In the genomic region with DNA sequence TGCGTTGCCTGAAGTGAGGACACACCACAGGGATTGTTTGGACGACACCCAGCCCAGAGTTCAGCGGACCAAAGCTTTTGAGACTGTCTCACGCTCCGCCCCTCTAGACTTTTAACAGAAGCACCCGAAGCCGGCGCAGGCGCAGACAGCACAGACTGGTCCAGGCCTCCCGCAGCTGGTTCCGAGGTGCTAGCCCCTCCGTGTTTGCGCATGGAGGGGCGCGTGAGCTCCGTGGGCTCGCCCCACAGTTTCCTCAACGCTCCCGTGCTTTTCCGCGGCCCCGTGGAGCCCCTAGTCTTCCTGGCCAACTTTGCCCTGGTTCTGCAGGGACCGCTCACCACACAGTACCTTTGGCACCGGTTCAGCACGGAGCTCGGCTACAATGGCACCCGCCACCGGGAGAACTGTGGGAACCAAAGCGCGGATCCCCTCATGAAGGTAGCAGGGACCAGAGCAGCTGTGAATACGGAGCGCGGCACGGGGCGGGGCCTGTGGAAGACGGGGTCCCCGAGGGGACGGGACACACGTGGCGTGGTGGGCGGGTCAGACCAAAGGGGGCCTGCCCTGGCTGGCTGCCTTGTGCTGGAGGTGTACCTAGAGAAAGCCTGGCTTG, we compare ENCODE assay signal across 8 mouse cellular contexts. TPM values are rescaled to one million over a fixed set of nuclear protein-coding genes. Genes with fewer than 3 reads are reported as not detected.
DNase-seq lines count a peak whose midpoint lies in the region; ATAC-seq and TF ChIP-seq lines count a peak whose summit lies in the region.

Slc46a1 (plus strand) TSS at position 130 of the 613 bp plus-strand sequence.

- no peaks in the 10 kb centered on the region for H3K27me3 ChIP-seq in hindbrain, embryonic 16.5 days (replicated peaks; ENCODE audit: control insufficient read depth, insufficient read depth, low read length)

- peak within 1 kb of the TSS; percentile 87 for H3K9ac ChIP-seq in hindbrain, embryonic 16.5 days (ENCODE audit: low read depth, low read length)

- peak; percentile 91 for ATAC-seq in hindbrain, embryonic 16.5 days

- DNase-seq in T-cell, adult 2 months (ENCODE audit: low spot score) = peak; percentile 62
- DNase-seq in cerebellum, postnatal 4 days (ENCODE audit: low spot score in 2 of 2) = peak; percentile 58 to 75
- peak; percentile 90 for DNase-seq in gastrocnemius, adult 2 months
- peak; percentile 77 for DNase-seq in left cerebral cortex, adult 18-20 months (ENCODE audit: low spot score in 2 of 2)
- DNase-seq in lung, postnatal 4 days = peak; percentile 84 to 90
- peak; percentile 84 for DNase-seq in right cerebral cortex, adult 18-20 months
- peak; percentile 62 for DNase-seq in urinary bladder, adult 2 months (ENCODE audit: low spot score)

- H3K4me3 ChIP-seq in gastrocnemius, adult 2 months = peak within 1 kb of the TSS; percentile 75
- H3K4me3 ChIP-seq in hindbrain, embryonic 16.5 days (ENCODE audit: low read length) = peak within 1 kb of the TSS; percentile 74

- WGBS in hindbrain, embryonic 16.5 days = under 1% methylated on average over 41 of the region's 41 CpGs

- peak within 1 kb of the TSS; percentile 87 for H3K27ac ChIP-seq in gastrocnemius, adult 2 months
- H3K27ac ChIP-seq in hindbrain, embryonic 16.5 days (ENCODE audit: low read depth, low read length) = peak within 1 kb of the TSS; percentile 89

- peaks cover 16% of the 10 kb centered on the region for H3K4me1 ChIP-seq in hindbrain, embryonic 16.5 days (ENCODE audit: control insufficient read depth, insufficient read depth, low read depth, low read length)

- no peaks in the 10 kb centered on the region for H3K9me3 ChIP-seq in hindbrain, embryonic 16.5 days (ENCODE audit: control insufficient read depth, low read length)

- TF ChIP-seq CTCF in gastrocnemius, adult 2 months (IDR thresholded peaks at IDR 0.05) = no peak

- intact Hi-C loops in gastrocnemius, adult 2 months (cut with DNase I) = no loop called here

- H3K36me3 ChIP-seq in hindbrain, embryonic 16.5 days (ENCODE audit: control insufficient read depth, insufficient read depth, low read length) = no peaks in the 10 kb centered on the region

- peak within 1 kb of the TSS; percentile 86 for H3K4me2 ChIP-seq in hindbrain, embryonic 16.5 days (ENCODE audit: low read length)

RNA-seq across cellular contexts. Expression of gene Slc46a1, which starts in this region (rescaled TPM):
- total RNA-seq in gastrocnemius, adult 2 months (2021) = 1 to 10 TPM in 1 of 2 experiments, under 1 TPM in 1; 0.77 to 1.4 TPM
- polyA plus RNA-seq in hindbrain, embryonic 16.5 days (2015; fragmentation: Nextera tagmentation; extraction: Ambion mirVana) = 27.8 and 31.1 TPM in 2 replicates
- 10 to 100 TPM; 10.5 to 13.8 TPM for total RNA-seq in left cerebral cortex, adult 18-20 months (2021)
- 24.3 and 26.3 TPM in 2 replicates for polyA plus RNA-seq in urinary bladder, adult 2 months (2012; rRNA removed)

Comparison
In these comparisons a context has a peak if more than half of its experiments do, and no peak if none do; other contexts are left out.
1. Peak in every context shown above with its lines: DNase-seq, ATAC-seq, H3K4me3 ChIP-seq and H3K27ac ChIP-seq.
2. RNA of gene Slc46a1 (total RNA-seq): 10.5 to 13.8 TPM in left cerebral cortex, adult 18-20 months; 0.77 to 1.4 TPM in gastrocnemius, adult 2 months; every median in the first group is over 4 times any median in the second.